Mouse (Mus musculus): ENCODE data around the gene Gm10188. TPM values are rescaled to one million over a fixed set of nuclear protein-coding genes. Genes with fewer than 3 reads are reported as not detected.

Gene Gm10188
- total RNA-seq (2021) = not detected in 2 replicates
- long read RNA-seq, experiment 1 = 0 reads
- long read RNA-seq, experiment 2 = 0 reads

DNA sequence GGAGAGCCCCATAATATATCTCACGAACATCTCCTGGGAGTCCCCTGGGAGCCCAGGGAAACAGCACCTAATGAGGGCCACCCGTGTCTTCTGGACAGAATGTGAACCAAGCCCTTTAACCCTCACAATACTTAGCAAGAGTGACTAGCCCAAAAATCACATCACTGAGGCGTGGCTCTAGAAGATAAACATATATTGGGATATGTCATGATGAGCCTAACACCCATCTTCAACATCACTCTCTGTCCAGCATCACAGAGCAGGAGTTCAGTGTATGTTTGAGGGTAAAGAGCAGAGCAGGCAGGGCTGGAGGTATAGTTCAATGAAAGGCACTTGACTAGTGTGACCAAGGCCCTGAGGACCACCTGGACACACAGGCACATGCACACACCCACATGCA, at the start of gene Gm10188:
Gm10188 (minus strand) TSS at position 101 of the 400 bp plus-strand sequence.
- DNase-seq = no peak

- DNase-seq = peak; percentile 86
Observed at GRCm38 (mm10) chr1:132277124-132277523, 47.6 kb upstream of the Gm10188 start.

DNA sequence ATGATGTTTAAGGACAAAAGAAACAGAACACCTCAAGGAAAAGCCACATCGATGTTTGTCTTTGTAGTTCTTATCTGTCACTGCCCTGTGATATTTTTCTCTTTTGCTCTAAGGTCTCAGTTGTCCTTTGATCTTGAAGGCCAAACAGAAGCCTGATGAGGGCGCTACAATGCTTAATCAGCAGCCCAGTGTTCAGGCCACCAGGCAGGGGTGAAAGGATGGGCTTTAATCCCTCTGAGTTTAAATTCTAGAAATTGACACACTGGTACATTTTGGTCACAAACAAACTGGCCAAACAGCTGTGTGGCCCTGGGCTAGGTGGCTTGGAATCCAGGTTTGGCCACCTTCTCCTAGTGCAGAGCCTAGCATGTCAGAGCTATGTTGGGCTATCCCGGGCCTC, 47.1 kb upstream of the Gm10188 start:
- DNase-seq = peak; percentile 51

DNA sequence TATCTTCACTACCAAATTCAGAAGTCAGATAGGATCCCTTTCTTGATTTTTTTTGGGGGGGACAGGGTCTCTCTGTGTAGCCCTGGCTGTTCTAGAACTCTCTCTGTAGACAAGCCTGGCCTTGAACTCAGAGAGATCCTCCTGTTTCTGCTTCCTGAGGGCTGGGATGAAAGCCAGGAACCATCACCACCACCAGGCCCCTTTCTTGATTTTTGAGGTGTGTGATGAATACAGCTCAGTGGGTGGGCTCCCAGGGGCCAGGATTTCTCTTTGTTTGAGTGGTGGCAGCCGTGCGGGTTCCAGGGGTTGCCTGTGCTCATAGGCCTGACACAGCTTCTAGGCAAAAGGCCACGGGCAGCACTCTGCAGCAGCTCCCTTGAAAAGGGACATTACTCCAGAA, 41.7 kb upstream of the Gm10188 start:
- DNase-seq = no peak

- no peak for DNase-seq
Observed at GRCm38 (mm10) chr1:132268418-132269060, 39.0 kb upstream of the Gm10188 start.

DNA sequence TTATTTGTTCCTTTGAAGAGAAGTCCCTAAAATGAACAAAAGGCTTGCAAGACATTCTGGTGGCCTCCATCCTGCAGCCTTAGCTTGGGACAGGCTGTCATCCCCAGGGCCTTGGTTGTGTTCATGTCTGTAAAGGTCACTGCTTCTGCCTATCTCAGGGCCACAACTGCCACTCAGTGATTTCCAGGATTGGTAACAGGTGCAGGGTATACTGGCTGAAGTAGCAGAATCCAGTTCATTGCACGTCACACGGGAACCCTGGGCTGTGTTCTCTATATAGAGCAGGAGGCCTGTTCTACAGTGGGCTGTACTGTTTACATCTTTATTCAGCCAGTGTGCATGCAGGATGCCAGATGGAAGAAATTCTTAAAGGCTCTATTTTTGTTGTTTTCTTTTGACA, 38.4 kb upstream of the Gm10188 start:
- no peak for DNase-seq

DNA sequence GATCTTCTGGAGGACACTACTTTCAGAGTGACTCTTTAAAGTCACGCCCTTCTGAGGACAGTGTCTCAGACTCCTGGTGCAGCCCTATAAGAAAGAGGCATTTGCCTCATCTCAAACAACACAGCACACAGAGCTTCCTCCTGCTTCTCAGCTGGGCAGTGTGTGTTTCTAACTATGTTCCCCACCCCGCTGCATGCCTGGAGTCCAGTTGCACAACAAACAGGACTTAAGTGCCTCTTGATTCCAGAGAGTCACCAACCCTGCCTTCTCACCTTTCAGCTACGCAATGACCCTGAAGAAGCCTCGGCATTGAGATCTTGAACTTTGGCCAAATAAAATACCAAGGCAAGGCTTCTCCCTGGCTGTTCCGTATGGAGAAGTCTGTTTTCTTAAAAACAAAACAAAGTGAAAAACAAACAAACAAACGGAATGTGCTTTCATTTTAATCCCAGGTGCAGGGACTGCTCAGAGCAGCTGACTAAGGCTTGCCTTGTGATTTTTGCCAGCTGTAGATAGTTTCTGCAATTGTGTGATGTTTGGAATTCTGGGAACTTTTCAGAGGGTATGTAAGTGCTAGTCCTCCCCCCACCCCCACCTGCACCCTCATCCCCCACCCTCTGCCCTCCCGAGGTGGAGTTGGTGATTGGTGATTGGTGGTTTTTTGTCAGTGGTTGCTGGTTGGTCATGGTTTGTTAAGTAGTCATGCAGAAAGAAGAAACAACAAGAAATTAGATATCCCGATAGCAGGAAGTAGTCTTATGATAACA, 37.4 kb upstream of the Gm10188 start:
- DNase-seq = peak; percentile 27

GRCm38 (mm10) chr1:132265936-132266335, 36.4 kb upstream of the Gm10188 start:
- no peak for DNase-seq

- DNase-seq = no peak
Observed at GRCm38 (mm10) chr1:132265211-132265859, 35.8 kb upstream of the Gm10188 start.

DNA sequence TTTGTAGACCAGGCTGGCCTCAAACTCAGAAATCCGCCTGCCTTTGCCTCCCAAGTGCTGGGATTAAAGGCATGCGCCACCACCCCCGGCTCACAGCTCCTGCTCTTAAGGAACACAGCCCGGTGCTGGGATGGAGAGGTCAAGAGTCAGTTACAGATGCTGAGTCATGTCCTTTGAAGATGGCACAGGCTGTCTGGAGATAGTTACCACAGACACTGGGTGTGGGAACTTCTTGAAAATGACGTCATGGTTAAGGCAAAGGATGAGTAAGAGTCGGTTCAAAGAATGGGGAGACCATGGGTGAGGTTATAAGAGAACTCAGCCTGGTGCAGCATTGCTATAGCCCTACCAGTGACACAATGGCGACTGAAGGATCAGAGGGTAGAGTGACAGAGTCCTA, 35.0 kb upstream of the Gm10188 start:
- DNase-seq = no peak

DNA sequence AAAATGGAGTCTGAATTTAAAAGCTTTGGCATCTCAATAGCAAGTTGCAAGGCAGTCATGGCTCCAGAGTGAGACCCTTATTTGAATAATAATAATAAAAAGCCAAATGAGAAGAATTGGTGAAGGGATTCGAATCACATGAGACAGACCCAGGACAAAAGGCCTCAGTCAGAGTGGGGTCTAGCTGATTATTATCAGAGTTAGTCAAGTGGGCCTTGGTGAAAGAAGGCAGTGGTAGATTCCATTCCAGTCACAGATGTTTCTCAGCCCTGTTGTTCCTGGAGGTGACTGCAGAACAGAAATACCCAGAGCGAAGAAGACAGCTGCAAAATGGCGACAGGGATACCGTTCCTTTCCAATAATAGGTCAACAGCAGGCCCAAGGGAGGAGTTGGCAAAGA, 34.1 kb upstream of the Gm10188 start:
- no peak for DNase-seq

GRCm38 (mm10) chr1:132261058-132261457, 31.5 kb upstream of the Gm10188 start:
- no peak for DNase-seq

DNA sequence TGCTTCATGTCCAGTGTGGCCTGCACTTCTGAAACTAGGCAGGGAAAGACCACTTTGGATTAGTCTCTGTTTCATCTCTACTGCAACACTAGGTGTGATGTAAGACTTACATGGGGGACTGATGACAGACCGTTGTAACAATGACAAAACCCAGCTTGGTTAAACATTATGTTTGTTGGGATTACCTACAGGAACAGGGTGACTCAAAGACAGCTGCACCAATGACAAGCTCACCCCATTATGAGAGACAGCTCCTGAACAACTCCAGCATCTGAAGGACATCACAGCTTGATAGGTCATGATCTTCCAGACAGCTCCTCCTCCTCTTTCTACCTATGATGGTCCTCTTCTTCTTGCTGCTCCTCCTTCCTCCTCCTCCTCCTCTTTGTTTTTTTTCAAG, 30.8 kb upstream of the Gm10188 start:
- no peak for DNase-seq

DNA sequence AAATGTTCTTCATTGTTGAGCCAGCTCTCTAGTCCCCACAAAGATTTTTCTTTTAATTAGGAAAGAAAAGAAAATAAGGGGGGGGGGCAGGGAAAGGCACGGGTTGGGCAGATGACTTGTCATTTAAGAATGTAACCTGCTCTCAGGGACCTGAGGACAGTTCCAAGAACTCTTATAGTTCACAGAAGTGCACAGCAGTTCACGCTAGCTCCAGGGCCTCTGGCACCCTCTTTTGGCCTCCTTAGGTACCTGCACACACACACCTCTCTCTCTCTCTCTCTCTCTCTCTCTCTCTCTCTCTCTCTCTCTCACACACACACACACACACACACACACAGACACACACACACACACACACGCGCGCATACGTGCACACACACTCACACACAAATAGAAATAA, 24.9 kb upstream of the Gm10188 start:
- no peak for DNase-seq

GRCm38 (mm10) chr1:132246641-132247040, 17.1 kb upstream of the Gm10188 start:
- no peak for DNase-seq

GRCm38 (mm10) chr1:132246137-132246536, 16.6 kb upstream of the Gm10188 start:
- DNase-seq = no peak

DNA sequence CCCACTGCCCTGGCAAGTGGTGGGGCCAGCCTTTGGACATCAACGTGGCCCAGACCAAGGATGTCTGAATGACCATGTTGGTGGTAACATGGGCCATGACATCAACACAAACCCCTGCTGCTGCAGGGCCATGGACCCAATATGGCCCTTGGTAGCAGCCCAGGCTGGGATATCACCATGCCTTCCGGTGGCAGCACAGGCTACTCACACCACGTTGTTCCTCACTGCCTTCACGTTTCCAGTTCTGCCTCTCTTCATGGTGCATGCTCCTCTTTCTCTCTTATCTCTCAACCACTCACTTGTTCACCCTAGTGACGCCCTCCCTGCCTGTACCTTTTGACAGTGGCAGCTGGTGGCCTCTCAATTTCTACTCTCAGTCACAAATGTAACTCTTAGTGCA, 15.4 kb upstream of the Gm10188 start:
- no peak for DNase-seq

GRCm38 (mm10) chr1:132237585-132238159, 8.1 kb upstream of the Gm10188 start:
- peak; percentile 80 for DNase-seq

GRCm38 (mm10) chr1:132234757-132235273, 5.2 kb upstream of the Gm10188 start:
- peak; percentile 24 for DNase-seq

- DNase-seq = peak; percentile 27
Observed at GRCm38 (mm10) chr1:132233566-132233965, 4.0 kb upstream of the Gm10188 start.

GRCm38 (mm10) chr1:132231470-132232274, 2.1 kb upstream of the Gm10188 start:
- no peak for DNase-seq

All from adrenal gland, postnatal 14 days (tissue).